Mouse (Mus musculus) hindbrain, postnatal 0 days (tissue): ENCODE data around the gene Tpgs1. TPM values are rescaled to one million over a fixed set of nuclear protein-coding genes. Genes with fewer than 3 reads are reported as not detected.

Source experiments
- ATAC-seq: fragments of 200-750 bp; cut with Nextera tagmentation; 2 replicates; pipeline ENCODE4 v1.8.0; 2017; ENCODE audit warnings: mild to moderate bottlenecking, moderate TSS enrichment, moderate library complexity
- DNase-seq: peaks from one replicate; pipeline ENCODE4 v3.0.0-alpha.2; 2015; ENCODE audit warnings: low spot score
- H3K27ac ChIP-seq: fragments of 300-500 bp; sonication (generic); 2 replicates; pipeline ENCODE4 v1.5.1; 2014; ENCODE audit warnings: mild to moderate bottlenecking
- H3K27me3 ChIP-seq: fragments of 300-500 bp; sonication (generic); 2 replicates; pipeline ENCODE4 v1.6.1; 2014; ENCODE audit warnings: low read length, mixed read lengths; ENCODE audit not compliant: insufficient read depth
- H3K36me3 ChIP-seq: fragments of 300-500 bp; sonication (generic); 2 replicates; pipeline ENCODE4 v1.6.1; 2014; ENCODE audit warnings: low read length, mixed read lengths; ENCODE audit not compliant: insufficient read depth
- H3K4me1 ChIP-seq: fragments of 300-500 bp; sonication (generic); 2 replicates; pipeline ENCODE4 v1.6.1; 2014; ENCODE audit warnings: antibody characterized with exemption, low read length, mixed read lengths; ENCODE audit not compliant: insufficient read depth
- H3K4me2 ChIP-seq: fragments of 300-500 bp; sonication (generic); 2 replicates; pipeline ENCODE4 v1.6.1; 2014; ENCODE audit warnings: low read depth, mild to moderate bottlenecking, low read length, moderate library complexity, mixed read lengths
- H3K4me3 ChIP-seq: fragments of 300-500 bp; sonication (generic); 2 replicates; pipeline ENCODE4 v1.5.1; 2014; ENCODE audit warnings: low read length
- H3K9ac ChIP-seq: fragments of 300-500 bp; sonication (generic); replicated peaks from 2 replicates; pipeline ENCODE4 v1.6.1; 2014; ENCODE audit warnings: mild to moderate bottlenecking, low read length, moderate library complexity, mixed read lengths
- H3K9me3 ChIP-seq: fragments of 300-500 bp; sonication (generic); 2 replicates; pipeline ENCODE4 v1.6.1; 2016; ENCODE audit warnings: low read length, mixed read lengths
- CTCF ChIP-seq: IDR thresholded peaks from 2 replicates; pipeline ENCODE4 v1.5.1; 2016; ENCODE audit warnings: antibody characterized with exemption, control low read depth, low read depth
- WGBS: fragments of 180-500 bp; shearing (Covaris S2); extraction: QIAGEN DNeasy Blood & Tissue Kit; methylation state at CpG from one replicate; pipeline ENCODE4 v1.1.7; 2014; 5-methylcytosine and 5-hydroxymethylcytosine counted together
- polyA plus RNA-seq: library from polyadenylated mRNA; unstranded; fragments of >200 nt; fragmentation: Nextera tagmentation; extraction: Ambion mirVana; gene quantifications from 2 replicates; pipeline ENCODE4 v1.2.1, GENCODE M21; 2015
- total RNA-seq: library from RNA; depleted of rRNA; stranded (reverse); fragments of >200 nt; gene quantifications from 2 replicates; pipeline ENCODE4 v1.2.3, GENCODE M21; 2014; rRNA removed

Gene Tpgs1
- total RNA-seq (117 and 135 TPM in 2 replicates), polyA plus RNA-seq (132 and 133 TPM in 2 replicates)

GRCm38 (mm10) chr10:79668771-79669575 lies at the start of gene Tpgs1:
Gene Tpgs1 (plus strand): TSS chr10:79669369.
- TF ChIP-seq CTCF, result peak; percentile 90
- Histone ChIP-seq H3K4me1 (peaks cover 15% of the 10 kb centered on the region; the same call in 1 of the 2 replicates), H3K9ac (peak within 1 kb of the TSS; percentile 96), H3K27me3 (no peaks in the 10 kb centered on the region), H3K36me3 (no peaks in the 10 kb centered on the region; the same call in 1 of the 2 replicates), H3K9me3 (no peaks in the 10 kb centered on the region), H3K4me3 (peak within 1 kb of the TSS; percentile 99), H3K27ac (peak within 1 kb of the TSS; percentile 98), H3K4me2 (peak within 1 kb of the TSS; percentile 86)
- DNase-seq (peak; percentile 94), ATAC-seq (peak; percentile 88)
- WGBS, result under 1% methylated on average over 45 of the region's 45 CpGs

- WGBS, result 40% methylated on average over 12 of the region's 12 CpGs
- peaks cover 2% of the 10 kb centered on the region; the same call in 1 of the 2 replicates for H3K4me1 ChIP-seq
- no peaks in the 10 kb centered on the region for H3K9me3 ChIP-seq
- no peak overlapping the region for H3K4me3 ChIP-seq
- no peak overlapping the region for H3K27ac ChIP-seq
- ATAC-seq (no peak), DNase-seq (no peak)
- no peaks in the 10 kb centered on the region for H3K27me3 ChIP-seq
- H3K4me2 ChIP-seq, result no peak overlapping the region
- H3K36me3 ChIP-seq, result no peaks in the 10 kb centered on the region
- no peak overlapping the region for H3K9ac ChIP-seq
- no peak for TF ChIP-seq CTCF
Measured at GRCm38 (mm10) chr10:79623950-79624349, 45.2 kb upstream of the Tpgs1 start.

GRCm38 (mm10) chr10:79625398-79625797 lies 43.8 kb upstream of the Tpgs1 start:
- DNase-seq (peak; percentile 50), ATAC-seq (no peak)
- WGBS, result 61% methylated on average over 9 of the region's 9 CpGs
- H3K36me3 ChIP-seq, result 0 out of 2 replicates have a peak, but pooled peaks cover 4% of the 10 kb centered on the region
- H3K4me3 ChIP-seq, result no peak overlapping the region
- no peaks in the 10 kb centered on the region for H3K27me3 ChIP-seq
- 0 out of 2 replicates have a peak overlapping the region, but pooled peaks have one; percentile 7 for H3K27ac ChIP-seq
- no peak overlapping the region for H3K9ac ChIP-seq
- no peak overlapping the region for H3K4me2 ChIP-seq
- TF ChIP-seq CTCF, result no peak
- H3K4me1 ChIP-seq, result peaks cover 2% of the 10 kb centered on the region; the same call in 1 of the 2 replicates
- no peaks in the 10 kb centered on the region for H3K9me3 ChIP-seq

- DNase-seq (no peak), ATAC-seq (no peak)
- WGBS, result 75% methylated on average over 10 of the region's 10 CpGs
Measured at GRCm38 (mm10) chr10:79626156-79626555, 43.0 kb upstream of the Tpgs1 start.

GRCm38 (mm10) chr10:79628377-79628776 lies 40.8 kb upstream of the Tpgs1 start:
- ATAC-seq, result no peak

More at GRCm38 (mm10) chr10:79626156-79626555, 43.0 kb upstream of the Tpgs1 start:
- H3K27me3 ChIP-seq, result no peaks in the 10 kb centered on the region
- H3K9me3 ChIP-seq, result no peaks in the 10 kb centered on the region
- no peak overlapping the region for H3K4me2 ChIP-seq
- peaks cover 2% of the 10 kb centered on the region; the same call in 1 of the 2 replicates for H3K4me1 ChIP-seq
- H3K36me3 ChIP-seq, result 0 out of 2 replicates have a peak, but pooled peaks cover 4% of the 10 kb centered on the region
- no peak for TF ChIP-seq CTCF
- no peak overlapping the region for H3K27ac ChIP-seq
- no peak overlapping the region for H3K9ac ChIP-seq
- H3K4me3 ChIP-seq, result no peak overlapping the region

GRCm38 (mm10) chr10:79631432-79631831 lies 37.7 kb upstream of the Tpgs1 start:
- no peak overlapping the region; the same call in 1 of the 2 replicates for H3K27ac ChIP-seq
- no peak for TF ChIP-seq CTCF
- H3K4me3 ChIP-seq, result no peak overlapping the region
- no peak overlapping the region for H3K4me2 ChIP-seq
- no peaks in the 10 kb centered on the region for H3K9me3 ChIP-seq
- DNase-seq (peak; percentile 81), ATAC-seq (peak; percentile 75)
- peaks cover 2% of the 10 kb centered on the region; the same call in 1 of the 2 replicates for H3K4me1 ChIP-seq
- no peak overlapping the region for H3K9ac ChIP-seq
- no peaks in the 10 kb centered on the region for H3K27me3 ChIP-seq
- WGBS, result 52% methylated on average over 4 of the region's 4 CpGs
- H3K36me3 ChIP-seq, result 0 out of 2 replicates have a peak, but pooled peaks cover 4% of the 10 kb centered on the region

More at GRCm38 (mm10) chr10:79628377-79628776, 40.8 kb upstream of the Tpgs1 start:
- Histone ChIP-seq H3K36me3 (0 out of 2 replicates have a peak, but pooled peaks cover 4% of the 10 kb centered on the region), H3K4me1 (peaks cover 2% of the 10 kb centered on the region; the same call in 1 of the 2 replicates), H3K4me3 (no peak overlapping the region), H3K4me2 (no peak overlapping the region), H3K27ac (no peak overlapping the region), H3K9me3 (no peaks in the 10 kb centered on the region), H3K9ac (no peak overlapping the region), H3K27me3 (no peaks in the 10 kb centered on the region)
- TF ChIP-seq CTCF, result no peak
- peak; percentile 52 for DNase-seq
- 56% methylated on average over 5 of the region's 5 CpGs for WGBS
